Mouse (Mus musculus): ENCODE results near the gene Plek.

The Plek gene

DNA sequence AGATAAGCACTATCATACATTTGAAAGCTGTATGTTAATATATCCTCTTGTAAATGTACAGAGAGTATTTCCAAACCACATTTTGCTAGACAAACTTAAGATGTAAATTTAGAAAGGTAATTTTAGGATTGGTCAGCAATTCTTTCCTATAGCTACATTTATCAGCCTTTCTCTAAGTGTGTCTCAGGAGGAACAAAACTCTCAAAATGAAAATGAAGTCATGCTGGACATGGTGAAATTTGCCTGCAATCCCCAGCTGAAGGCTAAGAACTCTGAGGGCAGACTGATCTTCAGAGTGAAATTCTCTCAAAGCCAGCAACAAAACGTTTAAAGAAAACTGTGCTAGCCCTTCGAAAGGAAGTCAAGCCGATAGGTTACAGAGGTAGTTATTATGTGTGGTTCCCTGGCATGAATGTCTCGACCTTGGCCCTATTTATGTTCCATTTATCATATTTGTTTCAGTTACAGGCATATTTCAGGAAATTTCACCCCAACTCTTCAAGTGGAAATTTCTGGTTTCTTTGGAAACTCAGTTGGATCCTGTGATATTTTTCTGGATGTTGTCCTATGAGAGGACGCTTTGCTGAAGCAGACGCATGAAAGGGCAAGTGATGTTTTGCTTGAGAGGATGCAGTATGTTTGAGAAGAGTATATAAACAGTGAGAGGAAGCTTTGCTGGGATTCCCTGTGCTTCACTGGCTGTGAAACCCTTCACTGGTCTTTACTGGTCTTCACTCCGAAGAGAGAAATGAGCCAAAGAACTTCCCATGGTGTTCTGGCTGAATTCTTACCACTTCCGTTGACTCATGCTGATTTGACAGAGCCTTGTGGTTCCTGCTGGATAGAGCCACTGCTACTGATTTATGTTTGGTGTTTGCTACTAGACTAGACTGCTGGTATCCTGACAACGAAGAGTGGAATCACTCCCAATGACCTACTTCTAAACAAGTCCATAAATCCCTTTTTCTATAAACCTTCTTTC is 51.5 kb downstream of the Plek start:
- peak; percentile 64 for DNase-seq (ENCODE audit: low read depth)

DNA sequence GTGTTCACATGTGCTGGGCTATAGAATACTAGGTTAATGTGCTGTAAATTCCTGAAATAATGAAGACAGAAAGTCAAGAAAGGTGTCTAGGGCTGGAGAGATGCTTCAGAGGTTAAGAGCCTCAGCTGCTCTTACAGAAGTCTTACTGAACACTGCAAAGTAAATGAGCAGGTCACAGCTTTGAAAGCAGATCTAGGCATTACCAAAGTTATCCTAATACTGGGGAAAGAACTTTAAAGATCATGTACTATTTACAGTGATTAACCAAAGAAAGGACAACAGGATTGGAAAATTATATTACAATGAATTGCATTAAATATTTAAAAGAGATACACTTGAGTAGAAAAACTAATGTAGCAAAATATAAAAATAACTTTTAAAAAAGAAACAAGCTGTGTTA is 52.2 kb downstream of the Plek start:
- DNase-seq (ENCODE audit: low read depth) = no peak

DNA sequence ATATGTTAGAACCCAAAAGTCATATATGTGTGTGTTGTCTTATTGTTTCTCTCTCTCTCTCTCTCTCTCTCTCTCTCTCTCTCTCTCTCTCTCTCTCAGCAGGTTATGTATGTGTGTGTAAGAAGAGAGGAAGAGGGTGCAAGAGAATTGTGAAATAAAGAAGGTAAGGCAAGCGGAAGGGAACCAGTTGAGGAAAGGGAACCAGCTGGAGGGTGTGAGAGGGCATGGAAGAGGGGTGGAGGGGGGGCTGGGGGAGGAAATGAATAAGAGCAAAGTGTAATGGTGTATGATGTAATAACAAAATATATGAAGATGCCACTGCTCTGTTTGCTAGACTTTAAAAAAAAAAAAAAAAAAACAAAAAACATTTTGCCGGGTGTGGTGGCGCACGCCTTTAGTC is 52.8 kb downstream of the Plek start:
- no peak for DNase-seq (ENCODE audit: low read depth)

DNA sequence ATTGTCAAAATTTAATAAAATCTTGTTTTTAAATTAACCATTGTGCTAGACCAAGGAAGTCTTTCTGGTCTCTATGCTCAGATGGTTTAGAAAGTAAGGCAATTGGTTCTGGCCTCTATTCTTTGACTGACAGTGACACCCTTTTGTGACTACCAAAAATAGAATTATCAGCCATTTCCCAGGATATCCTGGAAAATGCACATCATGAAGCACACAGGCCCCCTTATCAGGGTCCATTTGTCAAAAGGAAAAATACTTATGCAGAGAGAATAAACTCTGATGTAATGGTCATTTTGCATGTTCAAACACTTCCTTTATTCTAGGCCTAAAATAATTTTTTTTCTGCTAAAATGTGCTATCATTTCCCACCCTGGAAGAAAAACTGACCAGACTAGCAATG is 54.7 kb downstream of the Plek start:
- no peak for DNase-seq (ENCODE audit: low read depth)

DNA sequence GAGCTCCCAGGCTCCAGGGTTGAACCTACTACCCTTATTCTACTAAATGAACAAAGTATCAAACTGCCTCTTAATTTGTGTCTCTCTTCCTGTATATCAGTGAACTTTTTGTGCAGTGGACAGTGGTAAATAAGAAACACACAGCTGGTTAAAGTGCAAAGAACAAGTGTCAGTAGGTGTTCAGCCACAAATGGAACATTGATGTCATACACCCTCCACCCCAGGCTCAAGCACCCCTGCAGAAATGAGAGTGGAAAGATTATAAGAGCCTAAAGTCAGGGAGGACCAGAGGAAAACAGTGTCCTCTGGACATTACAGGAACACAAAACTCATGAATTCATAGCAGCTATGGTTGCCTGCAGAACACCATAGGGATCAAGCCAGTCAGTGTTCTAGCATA is 55.4 kb downstream of the Plek start:
- no peak for DNase-seq (ENCODE audit: low read depth)

DNA sequence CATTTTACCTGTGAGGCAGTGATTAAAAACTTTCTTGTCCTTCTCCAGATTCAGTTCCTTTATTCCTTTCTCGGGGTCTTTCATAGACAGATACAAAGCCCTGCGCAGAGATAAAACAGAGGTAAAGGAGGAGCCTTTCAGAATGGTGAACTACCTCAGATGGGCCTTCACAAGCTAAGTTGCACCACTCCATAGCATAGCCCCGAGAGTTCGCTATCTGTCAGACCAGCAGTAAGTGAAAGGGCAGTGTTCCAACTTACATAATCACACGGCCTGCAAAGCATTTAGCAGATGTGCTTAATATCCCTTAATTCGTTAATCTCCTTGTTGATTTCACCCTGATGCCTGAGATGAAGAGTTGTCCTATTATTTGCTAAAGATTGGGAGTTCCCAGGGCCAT is 59.3 kb downstream of the Plek start:
- no peak for DNase-seq (ENCODE audit: low read depth)

DNA sequence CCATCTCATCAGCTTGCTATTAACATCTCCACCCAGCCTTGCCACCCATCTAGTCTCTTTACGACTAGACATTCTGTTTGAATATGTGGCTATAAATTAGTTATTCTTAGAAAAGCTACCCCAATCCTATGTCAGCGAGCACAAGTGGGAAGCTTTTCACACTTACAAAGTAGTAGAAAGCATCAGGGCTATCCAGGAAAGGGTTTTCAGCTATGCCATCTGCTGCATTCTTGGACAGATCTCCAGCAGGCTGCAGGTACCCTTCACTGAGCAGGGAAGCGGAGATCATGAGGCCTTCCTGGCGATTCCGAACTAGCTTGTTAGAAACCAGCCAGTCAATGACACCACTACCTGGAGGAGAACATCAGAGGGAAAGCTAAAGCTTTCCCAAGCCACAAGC is 62.3 kb downstream of the Plek start:
- DNase-seq (ENCODE audit: low read depth) = no peak

DNA sequence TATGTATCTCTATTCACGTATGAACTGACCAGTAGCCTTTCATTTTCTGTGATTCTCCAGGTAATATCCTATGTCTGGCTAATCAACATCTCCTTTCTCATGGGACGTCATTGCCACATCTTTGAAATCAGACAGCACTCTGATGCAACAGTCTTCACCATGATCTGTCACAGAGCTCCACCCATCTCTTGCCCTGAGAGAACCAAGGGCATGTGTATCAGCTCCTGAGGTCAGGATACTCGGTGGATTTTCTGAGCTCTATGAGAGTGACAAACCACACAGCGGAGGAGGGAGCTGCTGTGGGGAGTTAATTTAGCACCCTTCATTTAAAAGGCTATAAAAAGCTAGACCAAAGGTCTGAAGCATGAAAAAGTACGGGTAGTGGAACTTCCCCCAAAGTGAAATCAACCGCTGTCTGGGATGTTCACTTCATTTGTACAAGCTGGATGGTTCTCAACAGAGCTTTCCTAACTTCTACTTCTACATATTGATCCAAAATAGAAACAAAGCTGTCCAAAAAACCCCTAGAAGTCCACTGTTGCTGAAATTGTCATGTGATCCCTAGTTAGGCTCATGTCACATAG is 64.3 kb downstream of the Plek start:
- no peak for DNase-seq (ENCODE audit: low read depth)

DNA sequence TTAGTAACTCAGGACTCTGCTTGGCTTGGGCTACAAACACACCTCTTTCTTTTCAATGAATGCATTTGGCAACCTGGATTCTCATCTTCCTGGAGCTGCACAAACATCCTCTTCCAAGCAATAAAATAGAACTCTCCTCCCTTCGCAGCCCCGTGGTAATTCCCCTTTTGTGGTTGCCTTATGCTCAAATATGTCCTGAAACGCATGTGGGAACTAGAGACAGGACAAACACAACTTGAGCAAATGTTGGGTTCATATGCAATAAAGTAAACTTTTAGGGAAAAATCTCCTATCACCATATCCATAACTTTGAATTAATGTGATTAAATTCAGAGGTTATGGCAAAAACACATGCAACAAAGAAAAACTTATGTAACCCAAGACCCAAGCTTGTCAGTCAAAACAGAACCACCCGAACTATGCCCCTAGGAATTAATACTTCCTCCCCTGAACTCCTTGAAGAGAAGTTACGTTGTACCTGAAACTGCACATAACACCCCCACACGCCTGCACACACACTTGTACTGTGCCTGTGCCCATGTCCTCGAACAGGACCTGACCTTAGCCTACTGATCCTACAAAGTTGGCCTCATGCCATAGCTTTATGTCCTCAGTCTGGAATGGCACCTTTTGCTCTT is 65.5 kb downstream of the Plek start:
- DNase-seq (ENCODE audit: low read depth) = no peak

DNA sequence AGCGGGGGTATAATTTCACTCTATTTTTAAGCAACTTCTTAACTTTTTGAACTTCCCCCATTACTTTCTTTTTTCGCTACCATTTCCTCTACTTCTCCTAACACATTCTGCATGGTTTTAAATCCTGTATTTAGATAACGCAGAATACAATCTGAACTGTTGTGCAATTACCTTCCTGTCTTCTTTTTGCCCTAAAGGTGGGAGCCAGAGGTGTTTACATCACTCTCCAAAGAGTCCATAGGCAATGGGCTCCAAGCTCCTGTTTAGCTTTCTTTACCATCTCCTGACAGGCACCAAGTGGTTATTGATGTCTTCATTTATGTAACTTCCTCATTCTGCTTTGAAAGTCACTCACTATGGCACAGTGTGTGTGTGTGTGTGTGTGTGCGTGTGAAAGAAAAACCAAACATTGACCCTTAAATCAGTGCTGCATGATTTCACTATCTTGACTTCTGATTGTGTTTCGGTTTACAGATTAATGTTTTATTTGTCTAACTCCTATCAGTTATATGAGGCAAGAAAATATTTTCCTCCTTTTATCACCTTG is 73.9 kb downstream of the Plek start:
- no peak for DNase-seq (ENCODE audit: low read depth)

DNA sequence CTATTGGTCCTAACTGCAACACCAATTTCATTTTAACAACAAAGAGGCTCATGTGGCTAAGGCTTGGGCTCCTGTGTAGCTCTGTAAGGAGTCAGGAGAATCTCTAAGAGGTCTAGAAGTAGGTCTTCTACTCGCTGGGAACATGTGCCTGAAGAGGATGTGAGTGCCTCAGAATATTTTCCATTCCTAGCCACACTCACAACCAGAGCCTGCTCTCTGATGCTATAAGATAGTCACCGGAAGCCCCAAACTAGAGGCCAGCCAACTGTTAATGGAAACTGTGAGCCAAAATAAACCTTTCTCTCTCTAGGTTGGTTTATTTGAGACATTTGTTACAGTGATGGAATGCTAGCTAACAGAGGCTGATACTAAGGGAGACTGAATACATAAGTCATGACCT is 74.6 kb downstream of the Plek start:
- DNase-seq (ENCODE audit: low read depth) = no peak

DNA sequence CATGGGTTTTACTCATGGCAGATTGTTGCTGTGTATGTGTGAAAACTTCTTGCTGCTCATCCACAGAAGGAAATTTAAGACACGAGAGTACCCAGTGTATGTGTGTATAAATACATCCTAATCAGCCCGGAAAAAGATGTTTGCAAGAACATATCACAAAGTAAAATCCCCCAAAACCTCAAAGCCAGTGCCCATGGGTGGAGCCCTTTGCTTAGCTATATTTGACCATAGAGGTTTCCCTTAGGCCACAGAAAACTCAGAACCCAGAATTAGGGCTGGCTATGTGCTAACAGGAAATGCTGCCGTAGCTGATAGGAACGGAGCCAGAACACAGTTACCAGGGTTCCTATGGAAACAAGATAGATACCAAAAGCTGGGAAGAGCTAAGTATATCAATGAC is 75.2 kb downstream of the Plek start:
- DNase-seq (ENCODE audit: low read depth) = no peak

DNA sequence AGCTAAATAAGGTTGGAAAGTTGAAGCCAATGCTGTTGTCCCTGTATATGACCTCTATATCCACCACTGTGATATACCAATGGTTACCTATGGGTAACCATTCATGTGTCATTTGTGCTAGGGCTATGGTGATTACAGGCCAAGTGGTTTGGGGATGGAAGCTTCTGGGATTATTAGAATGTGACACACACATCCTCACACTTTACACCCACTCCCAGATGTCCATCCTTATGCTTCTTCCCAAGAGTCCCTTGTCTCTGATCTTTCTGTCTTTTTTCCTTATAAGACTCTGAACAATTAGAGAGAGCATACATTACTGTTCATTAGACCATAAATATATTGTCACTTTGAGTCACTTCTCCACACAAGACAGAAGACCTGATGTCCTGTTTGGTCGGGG is 79.1 kb downstream of the Plek start:
- no peak for DNase-seq (ENCODE audit: low read depth)

DNA sequence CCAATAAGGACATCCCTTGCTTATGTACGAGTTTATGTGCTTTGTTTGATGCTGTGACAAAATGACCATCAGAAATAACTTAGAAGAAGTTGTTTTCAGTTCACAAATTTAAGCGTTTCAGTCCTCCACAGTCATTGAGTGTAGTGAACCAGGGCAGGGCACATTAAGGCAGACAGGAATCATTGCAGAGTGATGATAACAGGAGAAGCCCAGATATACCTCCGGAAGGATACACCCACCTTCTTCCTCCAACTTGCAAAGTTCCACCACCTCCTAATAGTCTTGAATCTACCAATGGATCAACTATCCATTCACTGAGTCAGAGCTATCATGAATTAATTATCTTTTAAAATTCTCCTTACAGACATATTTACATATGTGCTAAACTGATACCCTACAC is 80.2 kb downstream of the Plek start:
- DNase-seq (ENCODE audit: low read depth) = no peak

DNA sequence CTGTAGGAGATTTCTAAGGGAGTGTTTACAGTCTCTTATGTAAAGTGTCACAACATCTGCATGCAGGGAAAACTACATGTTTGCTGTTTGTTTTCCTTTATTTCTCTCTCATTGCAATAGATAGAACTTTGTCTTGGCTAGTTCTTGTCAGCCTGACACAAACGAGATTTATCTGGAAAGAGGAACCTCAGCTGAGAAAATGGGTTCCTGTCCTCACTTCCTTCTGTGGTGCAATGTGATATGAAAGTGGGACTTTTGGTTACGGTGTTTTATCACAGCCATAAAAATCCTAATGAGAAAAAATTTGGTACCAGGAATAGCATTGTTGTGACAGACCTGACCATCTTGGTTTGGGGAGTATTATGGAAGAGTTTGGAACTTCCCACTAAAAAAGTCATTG is 82.5 kb downstream of the Plek start:
- DNase-seq (ENCODE audit: low read depth) = no peak

DNA sequence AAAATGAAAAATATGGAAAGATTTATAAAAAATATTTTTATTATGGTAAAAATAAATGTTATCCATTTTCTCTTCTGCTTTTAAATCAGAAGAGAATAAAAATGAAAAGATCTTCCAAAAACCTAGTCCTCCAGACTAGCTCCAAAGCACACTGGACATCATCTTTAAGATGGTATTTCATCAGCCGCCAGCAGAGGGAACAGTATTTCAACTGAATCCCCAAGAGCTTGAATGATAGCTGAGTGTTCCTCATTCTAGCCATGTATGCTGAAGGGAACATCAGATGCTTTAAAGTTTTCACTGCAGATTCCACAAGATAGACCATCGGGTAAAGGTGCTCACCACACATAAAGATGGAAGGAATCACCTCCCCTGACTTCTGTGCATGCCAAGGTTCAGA is 84.4 kb downstream of the Plek start:
- peak; percentile 11 for DNase-seq (ENCODE audit: low read depth)

DNA sequence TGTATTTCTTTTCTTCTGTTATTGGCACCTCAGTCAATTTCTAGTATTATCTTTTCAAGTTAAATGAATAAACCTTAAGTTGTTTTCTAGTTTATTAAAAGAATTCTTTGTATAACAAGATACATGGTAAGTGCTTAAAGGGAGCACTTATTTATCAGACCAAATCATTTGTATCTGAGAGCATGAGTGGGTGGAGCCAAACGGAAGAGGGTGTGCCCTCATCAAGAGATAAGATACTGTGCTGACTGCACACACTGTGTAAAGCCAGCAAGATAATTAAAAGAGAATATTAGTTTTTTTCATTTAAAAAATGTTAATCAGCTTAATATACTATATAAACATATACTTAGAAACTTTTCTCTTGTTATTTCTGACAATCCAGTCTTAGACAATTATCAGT is 93.7 kb downstream of the Plek start:
- no peak for DNase-seq (ENCODE audit: low read depth)

DNA sequence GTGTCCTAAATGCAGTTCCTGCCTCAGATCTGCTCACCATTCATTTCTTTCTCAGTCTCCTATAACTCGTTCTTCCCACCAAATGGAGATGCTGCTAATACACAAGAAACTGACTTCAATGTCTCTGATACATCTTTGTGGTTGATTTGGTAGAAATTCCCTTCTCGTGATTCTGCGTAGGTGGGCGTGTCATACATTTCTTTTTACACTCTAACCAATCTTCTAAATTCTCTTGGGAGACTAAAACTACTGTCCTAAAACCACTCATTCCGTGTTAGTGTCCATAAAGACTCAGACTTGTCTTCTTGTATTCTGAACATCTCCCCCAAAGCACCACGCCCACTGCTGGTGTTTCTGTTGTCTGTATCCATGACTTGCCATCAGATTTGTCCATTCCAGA is 95.2 kb downstream of the Plek start:
- no peak for DNase-seq (ENCODE audit: low read depth)

DNA sequence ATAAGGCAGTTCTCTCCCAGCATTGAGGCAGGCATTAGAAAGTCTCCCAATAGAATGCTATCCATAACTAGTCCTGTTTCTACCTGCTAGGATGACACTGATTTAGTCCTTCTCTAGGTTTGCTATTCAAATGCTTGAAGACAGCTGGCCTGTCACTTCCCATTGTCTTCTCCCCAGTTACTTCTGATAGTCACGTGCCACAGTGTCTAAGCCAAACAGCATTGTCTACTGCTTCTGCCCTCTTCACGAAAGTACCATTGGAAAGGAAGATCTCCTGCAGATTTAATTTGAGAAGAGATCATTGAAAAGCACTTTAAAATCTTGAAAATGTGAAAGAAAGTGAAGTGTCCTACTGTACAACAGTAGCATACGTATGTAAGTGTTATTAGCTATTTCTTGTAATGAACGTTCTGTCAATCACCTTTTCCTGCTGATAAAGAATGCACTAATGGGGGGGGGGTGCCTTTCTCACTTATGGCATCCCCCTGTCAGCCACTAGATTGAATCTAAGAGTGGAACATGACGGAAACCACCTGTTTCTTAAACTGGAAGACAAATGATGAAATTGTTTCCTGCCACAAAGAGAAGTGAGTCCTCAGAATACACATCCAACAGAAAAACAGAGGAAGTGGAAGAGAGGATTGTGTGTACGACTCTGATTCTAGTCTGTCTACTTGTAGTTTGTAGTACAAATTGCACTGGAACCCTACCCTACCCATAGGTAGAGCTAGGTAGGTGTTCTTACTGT is 95.9 kb downstream of the Plek start:
- DNase-seq (ENCODE audit: low read depth) = no peak

DNA sequence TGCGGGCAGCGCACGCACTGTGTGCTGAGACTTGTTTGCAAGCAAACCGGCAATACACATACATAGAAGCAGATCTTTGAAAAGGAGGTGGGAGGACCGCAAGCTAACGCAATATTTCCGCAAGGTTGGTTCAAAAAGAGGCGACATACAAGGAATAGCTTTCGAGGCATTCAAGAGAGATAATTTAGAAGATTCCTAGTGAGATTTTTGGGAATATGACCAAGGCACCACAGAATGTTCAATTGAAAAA is 100.5 kb downstream of the Plek start:
- no peak for DNase-seq (ENCODE audit: low read depth)

DNA sequence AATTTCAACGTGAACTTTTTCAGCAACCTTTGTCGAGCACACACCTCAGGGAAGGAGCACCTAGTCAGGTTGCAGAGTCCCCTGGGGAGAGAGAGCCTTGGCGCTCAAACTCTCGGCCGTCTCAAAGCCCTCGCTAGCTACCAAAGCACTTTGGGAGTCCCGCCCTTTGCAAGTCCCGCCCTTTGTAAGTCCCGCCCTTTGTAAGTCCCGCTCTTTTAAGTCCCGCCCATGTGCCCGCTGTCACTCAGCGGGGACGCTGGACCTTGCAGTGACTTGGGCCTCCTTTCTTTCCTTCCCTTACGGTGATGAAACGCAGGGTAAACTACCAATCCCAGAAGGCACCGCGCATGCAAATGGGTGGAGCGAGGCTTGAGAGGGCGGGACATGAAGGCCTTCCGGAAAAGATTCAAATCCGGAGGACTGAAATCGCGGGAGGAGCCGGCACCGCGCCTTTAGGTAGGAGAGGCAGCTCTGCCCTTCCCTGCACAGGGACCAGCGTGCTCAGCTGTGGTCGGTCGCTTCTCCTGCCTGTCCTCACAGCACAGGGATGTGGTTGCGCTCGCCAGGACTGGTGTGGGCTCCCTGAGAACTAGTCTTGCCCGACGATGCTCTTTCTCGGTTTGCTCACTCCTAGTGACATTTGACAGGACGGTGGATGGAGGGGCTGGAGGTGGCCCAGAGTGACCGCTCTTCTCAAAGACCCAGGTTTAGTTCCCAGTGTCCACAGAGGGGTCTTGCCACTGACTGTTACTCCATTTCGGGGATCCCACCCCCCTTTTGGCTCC is 101.0 kb downstream of the Plek start, which contains the start of gene Fbxo48:
TSS of gene Fbxo48 (plus strand) at position 400 of the 785 bp plus-strand sequence.
- DNase-seq (ENCODE audit: low read depth) = peak; percentile 99
